Mouse (Mus musculus) lung, adult 2 months (tissue): ENCODE data around the gene Olfr1045.

ENCODE experiments used
- CTCF ChIP-seq: fragments of 200-500 bp; IDR thresholded peaks from 2 replicates; pipeline ENCODE4 v1.5.1; 2011; ENCODE audit warnings: mild to moderate bottlenecking, low read length, control low read depth; ENCODE audit not compliant: insufficient read depth
- POLR2A ChIP-seq: fragments of 200-500 bp; IDR thresholded peaks from 2 replicates; pipeline ENCODE4 v1.6.1; 2011; ENCODE audit warnings: low read depth, mild to moderate bottlenecking, control low read depth, low read length, borderline replicate concordance; ENCODE audit errors: extremely low read depth

GRCm38 (mm10) chr2:86146632-86147031 is 56.2 kb downstream of the Olfr1045 start, which contains the start of gene Olfr1040:
- TF ChIP-seq POLR2A (no peak), CTCF (no peak)
